Mouse (Mus musculus) lung, postnatal 0 days (tissue): ENCODE measurements around the gene Ttll5. TPM values are rescaled to one million over a fixed set of nuclear protein-coding genes. Genes with fewer than 3 reads are reported as not detected.
A peak's percentile ranks its signal among the peaks of the same experiment; 100 is the strongest.

ENCODE experiments used
- ATAC-seq: fragments of 200-750 bp; cut with Nextera tagmentation; 2 replicates; pipeline ENCODE4 v1.8.0; 2017; ENCODE audit warnings: moderate library complexity
- DNase-seq: peaks from one replicate; pipeline ENCODE4 v3.0.0-alpha.2; 2016; ENCODE audit warnings: low spot score
- H3K27ac ChIP-seq: fragments of 300-500 bp; sonication (generic); 2 replicates; pipeline ENCODE4 v1.5.1; 2014; ENCODE audit warnings: antibody characterized with exemption, mild to moderate bottlenecking, low read length, mixed read lengths
- H3K27me3 ChIP-seq: fragments of 300-500 bp; sonication (generic); replicated peaks from 2 replicates; pipeline ENCODE4 v1.6.1; 2014; ENCODE audit warnings: low read length, mixed read lengths; ENCODE audit not compliant: insufficient read depth
- H3K36me3 ChIP-seq: fragments of 300-500 bp; sonication (generic); 2 replicates; pipeline ENCODE4 v1.6.1; 2014; ENCODE audit warnings: low read length, mixed read lengths; ENCODE audit not compliant: insufficient read depth
- H3K4me1 ChIP-seq: fragments of 300-500 bp; sonication (generic); 2 replicates; pipeline ENCODE4 v1.6.1; 2014; ENCODE audit warnings: antibody characterized with exemption, low read depth, low read length, mixed read lengths; ENCODE audit not compliant: insufficient read depth
- H3K4me2 ChIP-seq: fragments of 300-500 bp; sonication (generic); replicated peaks from 2 replicates; pipeline ENCODE4 v1.6.1; 2014; ENCODE audit warnings: low read depth, mild to moderate bottlenecking, low read length, moderate library complexity, mixed read lengths
- H3K4me3 ChIP-seq: fragments of 300-500 bp; sonication (generic); 2 replicates; pipeline ENCODE4 v1.5.1; 2014; ENCODE audit warnings: low read depth, low read length
- H3K9ac ChIP-seq: fragments of 300-500 bp; sonication (generic); replicated peaks from 2 replicates; pipeline ENCODE4 v1.6.1; 2014; ENCODE audit warnings: low read depth, mild to moderate bottlenecking
- H3K9me3 ChIP-seq: fragments of 300-500 bp; sonication (generic); 2 replicates; pipeline ENCODE4 v1.6.1; 2016; ENCODE audit warnings: low read length, mixed read lengths
- CTCF ChIP-seq: IDR thresholded peaks from 2 replicates; pipeline ENCODE4 v1.5.1; 2016; ENCODE audit warnings: antibody characterized with exemption, mild to moderate bottlenecking
- EP300 ChIP-seq: IDR thresholded peaks from 2 replicates; pipeline ENCODE4 v1.6.1; 2016; ENCODE audit warnings: antibody characterized with exemption, mild to moderate bottlenecking, control low read depth
- WGBS: fragments of 180-500 bp; shearing (Covaris S2); extraction: QIAGEN DNeasy Blood & Tissue Kit; methylation state at CpG from one replicate; pipeline ENCODE4 v1.1.7; 2014; 5-methylcytosine and 5-hydroxymethylcytosine counted together
- polyA plus RNA-seq: library from polyadenylated mRNA; unstranded; fragments of >200 nt; fragmentation: Nextera tagmentation; extraction: Ambion mirVana; gene quantifications from 2 replicates; pipeline ENCODE4 v1.2.1, GENCODE M21; 2015

The Ttll5 gene
- polyA plus RNA-seq, 1 experiment from 2014 or later: 4.9 TPM

DNA sequence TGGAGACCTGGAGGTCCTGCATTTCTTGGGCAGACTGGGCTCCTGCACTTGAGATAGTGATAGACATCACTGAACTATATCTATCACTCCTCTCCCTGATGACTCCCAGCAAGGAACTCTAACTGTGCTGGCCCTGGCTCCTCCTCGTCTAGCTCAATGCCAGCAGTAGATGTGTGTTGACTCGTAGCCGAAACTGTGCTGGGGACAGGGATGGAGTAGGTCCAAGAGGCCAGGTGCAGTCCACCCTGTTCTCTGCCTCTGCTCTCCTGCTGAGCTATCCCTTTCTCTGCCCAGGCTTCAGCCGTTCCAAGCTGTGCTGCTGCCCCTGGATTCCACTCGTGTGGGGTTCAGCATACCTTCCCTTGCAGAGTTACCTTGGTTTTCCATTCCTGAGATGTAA lies 145.7 kb downstream of the Ttll5 start:
- DNase-seq (no peak), ATAC-seq (no peak)
- H3K36me3 ChIP-seq: no peaks in the 10 kb centered on the region
- WGBS: 40% methylated on average over 5 of the region's 5 CpGs
- no peak overlapping the region for H3K4me3 ChIP-seq
- H3K27ac ChIP-seq: no peak overlapping the region
- no peak for TF ChIP-seq CTCF
- TF ChIP-seq EP300: no peak
- H3K4me2 ChIP-seq: no peak overlapping the region
- peaks cover 7% of the 10 kb centered on the region; the same call in 1 of the 2 replicates for H3K4me1 ChIP-seq
- H3K27me3 ChIP-seq: no peaks in the 10 kb centered on the region
- no peaks in the 10 kb centered on the region for H3K9me3 ChIP-seq
- no peak overlapping the region for H3K9ac ChIP-seq

GRCm38 (mm10) chr12:85970803-85971202 lies 146.3 kb downstream of the Ttll5 start:
- ATAC-seq: no peak
- Histone ChIP-seq H3K4me3 (no peak overlapping the region), H3K9ac (no peak overlapping the region), H3K4me1 (peaks cover 7% of the 10 kb centered on the region; the same call in 1 of the 2 replicates), H3K4me2 (no peak overlapping the region), H3K27me3 (no peaks in the 10 kb centered on the region), H3K9me3 (no peaks in the 10 kb centered on the region), H3K36me3 (no peaks in the 10 kb centered on the region), H3K27ac (no peak overlapping the region)
- DNase-seq: peak; percentile 41
- TF ChIP-seq CTCF: no peak
- TF ChIP-seq EP300: no peak
- 35% methylated on average over 2 of the region's 2 CpGs for WGBS

DNA sequence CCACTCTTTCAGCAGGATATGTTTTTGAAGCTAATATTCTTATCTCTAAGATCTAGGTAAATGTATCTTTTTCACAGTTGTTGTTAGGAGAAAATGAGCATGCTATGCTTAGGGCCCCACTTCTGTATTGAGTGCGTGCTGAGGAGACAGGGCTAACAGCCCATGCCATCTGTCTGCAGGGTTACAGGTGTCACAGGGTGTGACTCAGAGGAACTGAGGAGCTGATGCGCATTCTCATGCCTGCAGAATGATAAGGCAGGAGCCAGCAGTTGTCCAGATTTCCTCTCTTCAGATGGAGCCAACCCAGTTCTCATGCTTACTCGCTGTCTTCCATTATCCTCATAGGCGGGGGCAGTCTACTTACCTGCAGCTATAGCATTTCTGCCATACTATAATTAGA lies 147.2 kb downstream of the Ttll5 start:
- Histone ChIP-seq H3K4me2 (no peak overlapping the region), H3K27me3 (no peaks in the 10 kb centered on the region), H3K36me3 (no peaks in the 10 kb centered on the region), H3K9me3 (no peaks in the 10 kb centered on the region), H3K4me3 (no peak overlapping the region), H3K9ac (no peak overlapping the region), H3K4me1 (peaks cover 7% of the 10 kb centered on the region; the same call in 1 of the 2 replicates), H3K27ac (no peak overlapping the region)
- DNase-seq (no peak), ATAC-seq (no peak)
- WGBS: 91% methylated on average over 4 of the region's 4 CpGs
- no peak for TF ChIP-seq CTCF
- TF ChIP-seq EP300: no peak

GRCm38 (mm10) chr12:85973526-85973925 lies 149.1 kb downstream of the Ttll5 start:
- Histone ChIP-seq H3K9ac (no peak overlapping the region), H3K27me3 (no peaks in the 10 kb centered on the region), H3K4me3 (no peak overlapping the region), H3K4me1 (peaks cover 7% of the 10 kb centered on the region; the same call in 1 of the 2 replicates), H3K4me2 (0 out of 2 replicates have a peak overlapping the region, but pooled peaks have one; percentile 5), H3K27ac (peak overlapping the region; percentile 86), H3K9me3 (no peaks in the 10 kb centered on the region), H3K36me3 (no peaks in the 10 kb centered on the region)
- 18% methylated on average over 4 of the region's 4 CpGs for WGBS
- peak; percentile 88 for DNase-seq
- ATAC-seq: peak; percentile 95
- TF ChIP-seq CTCF: 0 out of 2 replicates have a peak, but pooled peaks have one; percentile 3
- peak; percentile 79 for TF ChIP-seq EP300

DNA sequence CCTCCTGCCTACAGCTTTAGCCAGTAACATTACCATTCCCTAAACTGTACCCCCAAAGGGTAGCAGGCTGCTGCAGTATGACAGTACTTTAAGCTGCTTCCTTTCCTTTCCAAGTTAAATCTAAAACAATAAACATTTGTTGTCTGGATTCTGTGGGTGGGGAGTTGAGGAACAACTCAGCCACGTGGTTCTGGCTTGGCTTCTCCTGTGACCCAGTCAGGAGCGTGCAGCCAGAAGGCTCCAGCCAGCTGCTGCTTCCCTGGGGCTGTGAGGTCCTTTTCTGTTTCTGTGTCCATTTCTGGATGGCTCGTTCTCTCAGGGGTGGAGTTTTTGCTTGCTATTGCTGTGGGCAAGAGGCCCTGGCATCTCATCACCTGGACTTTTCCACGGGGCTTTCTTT lies 149.6 kb downstream of the Ttll5 start:
- peak overlapping the region; percentile 86 for H3K27ac ChIP-seq
- TF ChIP-seq CTCF (no peak), EP300 (no peak)
- H3K4me3 ChIP-seq: no peak overlapping the region
- 31% methylated on average over 4 of the region's 4 CpGs for WGBS
- DNase-seq (peak; percentile 40), ATAC-seq (peak; percentile 66)
- H3K9ac ChIP-seq: no peak overlapping the region
- no peaks in the 10 kb centered on the region for H3K36me3 ChIP-seq
- H3K27me3 ChIP-seq: no peaks in the 10 kb centered on the region
- H3K9me3 ChIP-seq: no peaks in the 10 kb centered on the region
- 0 out of 2 replicates have a peak overlapping the region, but pooled peaks have one; percentile 5 for H3K4me2 ChIP-seq
- peaks cover 7% of the 10 kb centered on the region; the same call in 1 of the 2 replicates for H3K4me1 ChIP-seq

- H3K9ac ChIP-seq: no peak overlapping the region
- DNase-seq (no peak), ATAC-seq (no peak)
- no peaks in the 10 kb centered on the region for H3K9me3 ChIP-seq
- H3K27ac ChIP-seq: no peak overlapping the region
- no peak overlapping the region for H3K4me2 ChIP-seq
- WGBS: 81% methylated on average over 5 of the region's 5 CpGs
- no peaks in the 10 kb centered on the region for H3K4me1 ChIP-seq
- H3K36me3 ChIP-seq: no peaks in the 10 kb centered on the region
- no peak for TF ChIP-seq EP300
- TF ChIP-seq CTCF: no peak
- H3K4me3 ChIP-seq: no peak overlapping the region
- no peaks in the 10 kb centered on the region for H3K27me3 ChIP-seq
These were observed 155.5 kb downstream of the Ttll5 start for GRCm38 (mm10) chr12:85979996-85980395.

DNA sequence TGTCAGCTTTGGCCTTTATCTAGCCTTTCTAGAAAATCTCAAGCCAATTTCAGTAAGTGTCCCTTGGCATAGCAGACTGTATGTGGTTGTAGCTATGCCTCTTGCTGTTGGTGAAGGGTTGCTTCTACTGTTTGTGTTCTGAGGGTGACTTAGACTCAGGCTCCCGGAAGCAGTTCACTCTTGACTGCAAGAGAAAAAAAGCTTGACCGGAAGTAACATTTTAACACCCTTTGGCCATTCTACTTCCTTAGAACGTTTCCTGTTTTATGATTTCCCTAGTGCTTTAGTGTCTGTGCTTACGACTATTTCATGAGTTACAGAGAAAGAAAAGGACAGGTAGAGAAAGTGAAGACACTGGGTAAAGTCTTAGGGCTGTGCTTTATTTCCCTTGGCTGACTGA lies 161.1 kb downstream of the Ttll5 start:
- H3K4me2 ChIP-seq: no peak overlapping the region
- no peak for ATAC-seq
- H3K4me1 ChIP-seq: no peaks in the 10 kb centered on the region; the same call in 1 of the 2 replicates
- no peak overlapping the region for H3K27ac ChIP-seq
- H3K36me3 ChIP-seq: no peaks in the 10 kb centered on the region
- TF ChIP-seq EP300: no peak
- TF ChIP-seq CTCF: no peak
- H3K9ac ChIP-seq: no peak overlapping the region
- H3K9me3 ChIP-seq: no peaks in the 10 kb centered on the region
- no peak for DNase-seq
- no peak overlapping the region for H3K4me3 ChIP-seq
- no peaks in the 10 kb centered on the region for H3K27me3 ChIP-seq
- 40% methylated on average over 4 of the region's 4 CpGs for WGBS
